Mouse (Mus musculus) retina, postnatal 1 day (tissue): ENCODE results near the gene Lrrc3b.

Experiments used
- DNase-seq: peaks from one replicate; pipeline ENCODE4 v3.0.0-alpha.2; 2012

The Lrrc3b gene

GRCm38 (mm10) chr14:15438485-15439157 is at the start of gene Lrrc3b:
Lrrc3b (minus strand) TSS chr14:15438987.
- DNase-seq: peak; percentile 63

GRCm38 (mm10) chr14:15477668-15478067 is 38.9 kb upstream of the Lrrc3b start:
- DNase-seq: no peak

GRCm38 (mm10) chr14:15438096-15438484 is 697 bp downstream of the Lrrc3b start:
- no peak for DNase-seq

- peak; percentile 5 for DNase-seq
These were observed 1.3 kb downstream of the Lrrc3b start for GRCm38 (mm10) chr14:15437501-15437941.

DNA sequence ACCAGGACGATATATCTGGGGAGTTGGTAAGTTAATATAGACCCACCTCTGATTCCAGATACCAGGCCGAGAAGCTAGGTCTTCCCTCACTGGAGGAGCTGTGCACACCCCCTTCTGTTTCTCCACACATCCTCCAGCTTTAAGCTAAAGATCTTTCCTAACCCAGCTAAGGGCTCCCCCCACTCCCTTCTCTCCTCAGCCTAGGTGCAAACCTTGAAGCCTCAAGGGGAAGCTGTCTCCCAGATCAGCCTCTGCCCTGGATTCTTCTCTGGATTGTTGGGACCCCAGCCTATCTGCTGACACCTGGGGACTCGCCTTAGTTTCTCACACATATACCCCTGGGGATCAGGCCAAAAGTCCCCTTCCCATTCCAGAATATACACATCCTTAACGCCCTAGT is 1.7 kb downstream of the Lrrc3b start:
- DNase-seq: no peak

- DNase-seq: no peak
These were observed 2.2 kb downstream of the Lrrc3b start for GRCm38 (mm10) chr14:15436586-15436985.

- no peak for DNase-seq
These were observed 6.4 kb downstream of the Lrrc3b start for GRCm38 (mm10) chr14:15432396-15432795.

- DNase-seq: no peak
These were observed 17.2 kb downstream of the Lrrc3b start for GRCm38 (mm10) chr14:15421624-15422023.

GRCm38 (mm10) chr14:15410686-15411534 is 27.9 kb downstream of the Lrrc3b start:
- no peak for DNase-seq

DNA sequence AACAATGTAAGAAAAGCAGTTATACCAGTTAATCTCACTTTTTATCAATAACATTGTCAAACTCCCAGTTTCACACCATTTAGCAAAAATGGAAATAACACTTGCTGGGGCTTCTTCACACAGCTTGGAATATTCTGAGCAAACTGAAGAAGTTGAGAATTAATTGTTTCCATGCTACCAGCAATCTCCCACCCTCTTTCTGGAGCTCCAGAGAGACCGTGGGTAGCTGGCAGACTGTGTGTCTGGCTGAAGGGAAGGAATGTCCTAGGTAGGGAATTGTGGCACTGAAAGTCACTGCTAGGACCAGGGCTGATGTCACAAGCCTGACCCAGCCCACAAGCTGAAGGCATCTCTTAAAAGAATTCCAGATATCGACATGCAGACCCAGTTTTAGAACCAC is 53.3 kb downstream of the Lrrc3b start:
- no peak for DNase-seq

GRCm38 (mm10) chr14:15384972-15385371 is 53.8 kb downstream of the Lrrc3b start:
- DNase-seq: no peak

GRCm38 (mm10) chr14:15384532-15384931 is 54.3 kb downstream of the Lrrc3b start:
- DNase-seq: peak; percentile 1

GRCm38 (mm10) chr14:15383133-15383532 is 55.7 kb downstream of the Lrrc3b start:
- no peak for DNase-seq

DNA sequence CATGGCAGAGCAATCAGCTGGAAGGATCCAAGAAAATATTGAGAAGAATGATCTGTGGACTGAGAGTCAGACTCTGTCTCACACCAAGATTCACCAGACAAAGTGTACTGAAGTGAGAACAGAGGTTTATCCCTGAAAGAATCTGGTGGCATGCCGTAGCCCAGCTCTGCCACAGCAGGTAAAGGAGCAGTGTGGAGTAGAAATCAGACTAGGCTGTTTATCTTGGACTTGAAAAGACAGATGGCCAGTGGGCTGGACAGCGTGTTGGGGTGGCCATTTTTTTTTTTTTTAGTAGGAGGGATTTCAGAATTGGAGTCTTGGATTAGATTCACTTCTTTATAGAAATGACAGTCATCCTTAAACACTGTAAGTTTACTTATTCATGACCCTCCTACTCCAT is 61.4 kb downstream of the Lrrc3b start:
- DNase-seq: no peak

GRCm38 (mm10) chr14:15376786-15377185 is 62.0 kb downstream of the Lrrc3b start:
- DNase-seq: no peak

GRCm38 (mm10) chr14:15374271-15374670 is 64.5 kb downstream of the Lrrc3b start:
- no peak for DNase-seq

DNA sequence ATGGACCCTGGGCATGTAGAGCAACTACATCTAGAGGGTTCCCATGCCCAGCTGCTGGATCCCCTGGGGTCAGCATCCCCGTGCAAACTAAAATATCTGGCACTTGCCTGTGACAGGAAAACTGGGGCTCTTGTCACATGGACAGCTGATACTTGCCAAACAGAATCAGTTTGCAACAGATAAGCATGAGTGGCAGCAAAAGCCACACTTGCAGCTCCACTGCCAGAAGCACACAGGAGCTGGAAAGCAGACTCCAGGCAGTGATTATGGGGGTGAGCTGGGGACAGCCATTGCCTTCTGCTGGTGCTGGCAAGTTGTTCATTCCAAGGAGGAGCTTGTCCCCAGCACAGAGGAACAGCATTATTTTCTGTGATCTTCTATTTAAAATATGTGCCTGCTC is 65.8 kb downstream of the Lrrc3b start:
- DNase-seq: no peak

- no peak for DNase-seq
These were observed 73.7 kb downstream of the Lrrc3b start for GRCm38 (mm10) chr14:15365045-15365444.

DNA sequence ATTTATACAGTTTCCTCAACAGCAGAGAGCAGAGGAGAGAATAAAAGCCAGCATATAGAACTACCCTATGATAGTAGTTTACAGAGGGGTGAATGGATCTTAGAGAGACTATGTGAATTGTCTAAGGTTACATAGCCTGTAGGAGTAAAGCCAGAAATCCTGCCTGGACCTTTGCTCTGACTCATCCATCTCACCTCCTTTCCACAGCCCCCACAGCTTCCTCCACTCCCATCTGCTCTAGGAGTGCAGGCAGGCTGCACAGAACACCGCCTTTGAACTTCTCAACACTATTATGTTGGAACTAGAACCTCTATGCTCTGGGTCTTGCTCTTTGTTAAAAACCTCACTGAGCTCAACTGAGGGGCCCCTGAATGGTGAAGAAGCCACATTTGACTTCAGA is 78.9 kb downstream of the Lrrc3b start:
- DNase-seq: no peak

GRCm38 (mm10) chr14:15359134-15359533 is 79.7 kb downstream of the Lrrc3b start:
- DNase-seq: no peak

DNA sequence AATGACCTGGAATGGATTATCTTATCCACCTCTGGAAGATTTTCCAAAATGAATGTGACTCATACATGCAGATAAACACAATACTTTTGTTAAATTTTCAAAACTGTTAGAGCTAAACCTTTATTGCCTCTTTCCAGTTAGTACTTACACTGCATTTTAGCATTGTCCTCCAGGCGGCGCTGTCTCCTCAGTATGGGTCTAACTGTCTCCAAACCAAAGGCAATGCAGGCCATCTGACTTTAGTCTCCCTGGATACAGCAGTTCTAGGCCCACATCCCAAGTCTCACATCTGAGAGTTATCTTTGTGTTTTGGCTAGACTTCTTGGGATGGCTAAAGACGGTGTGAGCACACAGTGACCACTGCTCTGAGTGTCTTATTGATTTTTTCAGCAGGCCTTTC is 83.3 kb downstream of the Lrrc3b start:
- peak; percentile 67 for DNase-seq

GRCm38 (mm10) chr14:15354299-15354698 is 84.5 kb downstream of the Lrrc3b start:
- DNase-seq: no peak

DNA sequence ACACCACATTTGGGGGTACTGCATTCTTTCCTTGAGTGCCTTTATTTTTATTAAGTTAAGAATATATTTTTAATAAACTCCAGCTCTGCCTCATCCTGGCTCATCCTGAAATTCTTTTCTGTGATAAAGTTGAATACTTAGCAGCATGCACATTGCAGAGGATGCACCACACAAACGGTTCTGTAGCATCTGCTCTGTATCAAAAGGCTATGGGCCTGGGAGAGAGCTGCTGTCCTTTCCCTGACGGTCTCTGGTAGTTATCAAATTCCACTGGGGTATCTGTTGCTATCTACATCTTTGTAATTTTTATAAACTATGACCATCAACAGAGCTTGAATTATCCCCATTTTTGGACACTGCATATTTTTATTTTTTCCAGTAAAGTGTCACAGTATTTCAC is 105.7 kb downstream of the Lrrc3b start:
- DNase-seq: no peak

- DNase-seq: no peak
These were observed 107.4 kb downstream of the Lrrc3b start for GRCm38 (mm10) chr14:15331370-15331769.
